Mouse (Mus musculus): ENCODE measurements around the gene Krt79. TPM values are rescaled to one million over a fixed set of nuclear protein-coding genes. Genes with fewer than 3 reads are reported as not detected.

Krt79 gene
- polyA plus RNA-seq, 1 experiment from 2014 or later = 0.15 TPM

DNA sequence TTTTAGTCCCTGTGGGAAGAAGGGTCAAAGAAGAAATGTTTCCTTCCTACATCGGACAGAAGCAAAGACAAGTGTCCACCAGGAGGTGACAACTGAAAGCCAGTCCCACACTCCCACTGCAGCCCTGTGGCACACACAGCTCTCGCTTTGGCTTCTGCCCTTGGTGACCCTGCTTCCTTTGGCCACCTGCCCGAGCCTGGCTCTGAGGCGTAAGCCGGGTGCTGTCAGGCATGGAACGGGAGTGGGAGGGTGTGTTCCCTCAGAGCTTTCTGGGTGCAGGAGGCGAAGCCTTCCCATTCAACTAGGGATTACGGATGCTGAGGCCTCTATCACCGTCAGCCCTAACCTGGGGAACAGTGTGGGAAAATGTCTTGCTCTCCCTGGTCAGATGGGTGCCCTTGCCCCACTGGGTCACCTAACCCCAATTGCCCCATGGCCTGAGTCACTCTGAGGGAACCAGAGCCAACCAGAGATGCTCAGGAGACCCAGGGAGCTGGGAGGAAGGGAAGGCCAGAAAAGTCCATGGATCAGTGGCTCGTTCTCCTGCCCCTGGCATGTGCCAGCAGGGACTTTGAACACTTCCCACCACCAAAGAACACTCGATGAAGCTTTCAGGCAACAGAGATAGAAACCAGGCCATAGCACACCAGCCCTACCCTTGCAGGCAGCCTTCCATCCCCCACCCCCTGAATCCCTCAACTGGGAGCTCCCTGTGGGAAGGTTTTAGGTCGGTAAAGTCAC is 12.6 kb downstream of the Krt79 start:
- no peak for ATAC-seq
- peaks cover 24% of the 10 kb centered on the region for H3K27me3 ChIP-seq
- H3K4me1 ChIP-seq (replicated peaks) = peaks cover 16% of the 10 kb centered on the region
- H3K27ac ChIP-seq = no peak overlapping the region
- WGBS = 62% methylated on average over 12 of the region's 12 CpGs
- no peaks in the 10 kb centered on the region for H3K36me3 ChIP-seq
- H3K4me3 ChIP-seq (replicated peaks) = no peak overlapping the region
- H3K4me2 ChIP-seq (replicated peaks) = no peak overlapping the region
- no peaks in the 10 kb centered on the region for H3K9me3 ChIP-seq
- H3K9ac ChIP-seq (replicated peaks) = no peak overlapping the region

DNA sequence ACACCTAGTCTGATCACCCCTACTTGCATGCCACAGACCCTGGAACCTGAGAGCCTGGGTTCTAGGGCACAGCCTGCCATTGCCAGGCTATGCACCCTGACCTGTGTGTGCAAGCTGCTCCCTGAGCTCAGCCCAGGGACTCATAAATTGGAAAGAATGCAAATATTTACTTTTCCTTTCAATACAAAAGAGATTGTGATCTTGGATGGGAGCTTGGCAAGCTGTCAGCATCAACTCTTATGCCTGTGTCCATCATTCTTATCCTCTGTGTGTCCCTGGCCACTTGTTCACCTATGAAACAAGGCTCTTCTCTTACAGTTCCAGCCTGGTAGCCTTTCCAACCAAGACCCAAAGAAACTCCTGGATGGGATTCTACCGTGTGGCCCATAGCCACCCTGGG is 15.1 kb downstream of the Krt79 start:
- no peak overlapping the region for H3K4me2 ChIP-seq (replicated peaks)
- H3K9me3 ChIP-seq = no peaks in the 10 kb centered on the region
- no peak for ATAC-seq
- H3K27ac ChIP-seq = no peak overlapping the region
- H3K27me3 ChIP-seq = peaks cover 10% of the 10 kb centered on the region; the same call in 1 of the 2 replicates
- H3K4me3 ChIP-seq (replicated peaks) = no peak overlapping the region
- H3K9ac ChIP-seq (replicated peaks) = no peak overlapping the region
- no peaks in the 10 kb centered on the region for H3K36me3 ChIP-seq
- peaks cover 10% of the 10 kb centered on the region for H3K4me1 ChIP-seq (replicated peaks)
- 86% methylated on average over 1 of the region's 1 CpGs for WGBS

DNA sequence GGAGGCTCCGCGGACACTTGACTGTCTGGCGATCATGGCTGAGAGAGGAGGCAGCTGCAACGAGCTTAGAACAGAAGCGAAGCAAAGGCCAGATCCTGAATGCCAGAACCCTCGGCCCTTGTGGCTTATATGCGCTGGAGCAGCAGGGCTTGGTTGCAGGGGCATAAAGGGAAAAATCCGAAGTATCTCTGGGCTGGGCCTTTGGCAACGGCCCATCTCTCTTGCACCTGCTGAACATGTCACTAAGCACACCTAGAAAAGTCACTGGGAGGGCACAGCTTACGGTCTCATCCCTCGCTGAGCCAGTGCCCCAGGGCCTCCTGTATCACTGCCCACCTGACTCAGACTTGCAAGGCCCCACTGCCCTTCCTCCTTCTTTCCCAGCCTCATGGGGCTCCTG is 15.5 kb downstream of the Krt79 start, which contains the start of gene Krt4:
Krt4 (minus strand) TSS at position 101 of the 400 bp plus-strand sequence.
- Histone ChIP-seq H3K4me2 (replicated peaks) (no peak within 1 kb of the TSS), H3K4me1 (replicated peaks) (peaks cover 6% of the 10 kb centered on the region), H3K4me3 (replicated peaks) (no peak within 1 kb of the TSS), H3K27ac (no peak within 1 kb of the TSS), H3K9ac (replicated peaks) (no peak within 1 kb of the TSS; the same call in 1 of the 2 replicates), H3K36me3 (no peaks in the 10 kb centered on the region), H3K27me3 (peaks cover 6% of the 10 kb centered on the region; the same call in 1 of the 2 replicates), H3K9me3 (no peaks in the 10 kb centered on the region)
- no peak for ATAC-seq
- WGBS = 81% methylated on average over 11 of the region's 11 CpGs

DNA sequence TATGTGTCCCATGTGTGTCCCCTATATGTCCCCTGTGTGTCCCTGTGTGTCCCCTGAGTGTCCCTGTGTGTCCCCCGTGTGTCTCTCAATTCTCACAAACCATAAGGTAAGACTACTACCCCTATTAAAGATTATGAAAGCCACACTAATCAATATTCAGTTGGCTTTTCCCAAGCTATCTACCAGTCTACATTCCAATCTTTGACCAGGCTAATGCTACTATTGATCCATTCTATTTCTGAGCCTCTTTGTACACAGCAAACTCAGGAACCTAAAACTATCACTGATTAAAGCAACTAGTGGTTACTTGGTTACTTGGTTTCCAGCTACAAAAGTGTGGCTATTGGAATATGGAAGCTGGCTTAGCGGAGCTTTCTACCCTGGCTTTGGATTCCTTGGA is 17.8 kb downstream of the Krt79 start:
- Histone ChIP-seq H3K36me3 (no peaks in the 10 kb centered on the region), H3K9me3 (no peaks in the 10 kb centered on the region), H3K4me3 (replicated peaks) (no peak overlapping the region), H3K4me2 (replicated peaks) (no peak overlapping the region), H3K27ac (no peak overlapping the region), H3K4me1 (replicated peaks) (no peaks in the 10 kb centered on the region), H3K9ac (replicated peaks) (no peak overlapping the region), H3K27me3 (no peaks in the 10 kb centered on the region)
- WGBS = 94% methylated on average over 2 of the region's 2 CpGs
- no peak for ATAC-seq

DNA sequence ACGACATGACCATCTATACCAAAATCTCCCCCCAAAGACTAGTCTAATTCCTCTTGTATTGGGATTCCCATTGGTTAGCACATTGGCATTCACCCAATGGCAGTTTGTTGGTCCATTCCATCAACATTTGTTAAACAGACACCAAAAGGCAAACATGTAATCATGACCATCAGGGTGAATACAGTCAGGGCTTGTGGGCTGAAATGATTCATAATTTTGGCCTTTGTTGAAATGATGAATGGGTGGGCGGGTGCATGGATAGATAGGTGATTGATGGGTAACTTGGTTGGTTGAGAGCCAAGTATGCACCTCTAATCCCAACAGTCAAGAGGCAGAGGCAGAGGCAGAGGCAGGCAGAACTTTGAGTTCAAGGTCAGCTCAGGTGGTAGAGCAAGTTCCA is 24.1 kb downstream of the Krt79 start:
- no peak overlapping the region for H3K4me3 ChIP-seq (replicated peaks)
- H3K27me3 ChIP-seq = no peaks in the 10 kb centered on the region
- no peak overlapping the region for H3K27ac ChIP-seq
- no peaks in the 10 kb centered on the region for H3K36me3 ChIP-seq
- H3K9ac ChIP-seq (replicated peaks) = no peak overlapping the region
- no peaks in the 10 kb centered on the region for H3K9me3 ChIP-seq
- 76% methylated on average over 2 of the region's 2 CpGs for WGBS
- no peak for ATAC-seq
- H3K4me1 ChIP-seq (replicated peaks) = no peaks in the 10 kb centered on the region
- no peak overlapping the region for H3K4me2 ChIP-seq (replicated peaks)

DNA sequence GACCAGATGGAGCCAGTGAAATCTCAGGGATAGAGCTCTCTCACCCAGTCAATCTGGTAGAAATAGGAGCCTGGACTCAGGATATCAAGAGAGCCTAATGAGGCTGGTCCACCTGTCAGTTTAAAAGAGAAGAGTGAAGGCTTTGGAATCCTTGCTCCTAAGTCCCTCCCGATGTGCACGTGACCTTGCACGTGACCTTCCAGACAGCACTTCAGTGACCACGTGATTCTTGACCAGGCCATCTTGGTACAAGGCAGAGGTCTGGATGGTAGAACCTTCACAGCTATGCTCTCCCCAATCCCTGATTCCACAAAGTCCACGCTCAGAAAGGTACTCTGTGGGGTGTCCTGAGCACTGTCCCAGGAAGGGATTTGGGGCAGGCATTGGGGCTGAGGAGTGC is 35.3 kb downstream of the Krt79 start:
- H3K36me3 ChIP-seq = no peaks in the 10 kb centered on the region
- no peak overlapping the region for H3K4me2 ChIP-seq (replicated peaks)
- H3K9me3 ChIP-seq = no peaks in the 10 kb centered on the region
- H3K9ac ChIP-seq (replicated peaks) = no peak overlapping the region
- H3K27ac ChIP-seq = no peak overlapping the region
- no peak overlapping the region for H3K4me3 ChIP-seq (replicated peaks)
- 77% methylated on average over 5 of the region's 5 CpGs for WGBS
- ATAC-seq = no peak
- no peaks in the 10 kb centered on the region for H3K27me3 ChIP-seq
- H3K4me1 ChIP-seq (replicated peaks) = 0 out of 2 replicates have a peak, but pooled peaks cover 4% of the 10 kb centered on the region

DNA sequence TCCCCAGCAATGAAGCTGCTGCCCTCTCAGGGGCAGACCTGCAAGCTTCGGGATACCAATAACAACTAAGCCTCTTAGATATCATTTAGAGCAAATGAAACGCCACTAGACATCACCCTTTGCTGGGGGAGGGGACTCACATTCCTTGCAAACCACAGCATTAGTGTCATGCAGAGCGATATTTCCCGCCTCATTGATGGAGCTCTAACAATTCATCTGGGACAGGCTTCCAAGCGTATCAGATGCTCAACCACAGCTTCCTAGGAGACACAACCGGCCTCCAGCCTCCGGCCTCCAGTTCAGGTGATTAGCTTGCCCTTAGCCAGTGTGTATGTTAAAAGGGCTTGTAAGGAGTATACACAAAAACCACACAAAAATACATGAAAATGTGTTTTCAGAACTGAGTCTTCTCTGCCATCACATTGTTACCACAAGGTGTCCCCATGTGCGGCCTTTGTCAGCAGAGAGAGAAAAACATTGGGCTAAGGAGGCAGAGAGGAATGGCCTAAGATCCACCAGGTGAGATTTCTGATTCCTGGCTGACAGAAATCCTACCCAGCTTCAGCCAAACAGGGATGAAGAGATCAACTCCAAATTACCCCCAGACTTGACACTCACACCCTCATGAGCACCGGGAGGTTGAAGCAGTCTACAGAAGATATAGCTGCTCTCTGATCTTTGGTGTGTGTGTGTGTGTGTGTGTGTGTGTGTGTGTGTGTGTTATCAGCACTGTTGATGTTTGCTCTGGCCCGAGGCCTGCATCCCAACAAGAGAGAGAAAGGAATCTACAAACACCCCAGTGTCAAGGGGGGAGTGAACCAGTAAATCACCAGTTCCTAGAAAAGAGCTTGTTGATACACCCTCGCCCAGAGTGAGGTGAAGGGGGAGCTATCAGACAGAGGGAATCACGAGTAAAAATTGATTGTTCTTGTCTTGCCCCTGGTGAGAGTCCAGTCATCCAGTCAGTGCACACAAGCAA is 37.7 kb downstream of the Krt79 start:
- Histone ChIP-seq H3K27ac (no peak overlapping the region), H3K4me3 (replicated peaks) (no peak overlapping the region), H3K36me3 (no peaks in the 10 kb centered on the region), H3K27me3 (no peaks in the 10 kb centered on the region), H3K4me1 (replicated peaks) (0 out of 2 replicates have a peak, but pooled peaks cover 4% of the 10 kb centered on the region), H3K4me2 (replicated peaks) (no peak overlapping the region), H3K9ac (replicated peaks) (no peak overlapping the region), H3K9me3 (no peaks in the 10 kb centered on the region)
- no peak for ATAC-seq
- 54% methylated on average over 12 of the region's 12 CpGs for WGBS

DNA sequence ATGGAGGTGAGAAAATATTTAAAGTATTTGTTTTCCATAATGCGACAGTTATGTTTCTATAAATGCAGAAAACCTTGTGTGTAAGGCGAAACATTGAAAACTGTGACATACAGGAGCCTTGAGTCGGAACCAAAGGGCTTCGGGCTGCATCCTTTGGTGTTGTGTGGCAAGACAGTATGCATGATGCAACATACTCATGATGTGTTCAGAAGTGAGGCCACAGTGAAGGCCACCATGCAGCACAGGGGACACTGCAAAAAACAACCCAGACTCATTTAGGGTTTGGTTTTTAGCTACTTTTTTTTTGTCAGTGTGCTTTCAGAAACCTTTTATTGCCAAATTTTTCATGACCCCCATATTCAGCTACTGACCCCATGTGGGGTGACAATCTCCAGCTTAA is 44.9 kb downstream of the Krt79 start:
- ATAC-seq = no peak
- no peak overlapping the region for H3K4me2 ChIP-seq (replicated peaks)
- H3K9ac ChIP-seq (replicated peaks) = no peak overlapping the region
- H3K4me1 ChIP-seq (replicated peaks) = no peaks in the 10 kb centered on the region
- 90% methylated on average over 4 of the region's 4 CpGs for WGBS
- H3K9me3 ChIP-seq = no peaks in the 10 kb centered on the region
- no peak overlapping the region for H3K4me3 ChIP-seq (replicated peaks)
- no peak overlapping the region for H3K27ac ChIP-seq
- no peaks in the 10 kb centered on the region for H3K27me3 ChIP-seq
- no peaks in the 10 kb centered on the region for H3K36me3 ChIP-seq

DNA sequence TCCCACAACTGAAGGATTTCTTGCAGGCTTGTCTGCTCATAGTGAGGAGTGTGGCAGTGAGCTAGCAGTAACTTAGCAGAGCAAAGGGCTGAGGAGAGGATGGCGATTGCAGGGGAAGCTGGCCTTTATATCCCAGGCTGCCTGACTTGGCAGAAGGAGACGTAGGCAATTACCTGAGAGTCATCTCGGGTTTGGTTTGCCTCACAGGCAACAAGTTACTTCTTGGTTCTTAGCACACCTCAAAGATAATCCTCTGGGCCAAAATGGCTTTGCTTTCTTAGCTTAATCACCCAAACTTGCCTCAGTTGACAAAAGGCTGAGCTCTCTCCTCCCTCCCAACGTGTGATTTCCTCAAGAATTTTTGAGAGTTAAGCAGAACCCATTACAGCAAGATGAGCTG is 47.3 kb downstream of the Krt79 start, which contains the start of gene Krt76:
Krt76 (minus strand) TSS at position 101 of the 400 bp plus-strand sequence.
- H3K4me1 ChIP-seq (replicated peaks) = no peaks in the 10 kb centered on the region
- H3K27ac ChIP-seq = no peak within 1 kb of the TSS
- no peaks in the 10 kb centered on the region for H3K36me3 ChIP-seq
- no peak for ATAC-seq
- H3K9ac ChIP-seq (replicated peaks) = no peak within 1 kb of the TSS
- H3K9me3 ChIP-seq = no peaks in the 10 kb centered on the region
- H3K4me3 ChIP-seq (replicated peaks) = no peak within 1 kb of the TSS
- 70% methylated on average over 4 of the region's 4 CpGs for WGBS
- H3K27me3 ChIP-seq = 0 out of 2 replicates have a peak, but pooled peaks cover 5% of the 10 kb centered on the region
- H3K4me2 ChIP-seq (replicated peaks) = no peak within 1 kb of the TSS

DNA sequence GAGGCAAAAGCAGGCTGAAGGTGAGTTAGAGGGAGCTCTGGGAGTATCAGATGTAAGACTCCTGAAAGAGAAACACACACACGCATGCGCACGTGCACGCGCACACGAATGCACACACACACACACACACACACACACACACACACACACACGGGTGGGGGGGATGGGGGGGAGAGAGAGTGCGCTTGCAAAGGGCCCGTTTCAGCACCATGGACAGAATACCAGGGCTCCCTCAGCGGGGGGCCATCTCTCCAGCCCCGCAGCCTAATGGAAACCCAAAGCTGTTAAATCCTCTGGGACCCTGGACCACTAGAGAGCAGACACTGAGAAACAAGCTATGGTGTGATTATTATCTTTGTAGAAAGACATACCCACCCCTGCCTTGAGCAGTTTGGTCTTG is 60.3 kb downstream of the Krt79 start:
- Histone ChIP-seq H3K27ac (no peak overlapping the region), H3K4me2 (replicated peaks) (no peak overlapping the region), H3K9ac (replicated peaks) (no peak overlapping the region), H3K4me3 (replicated peaks) (no peak overlapping the region), H3K27me3 (0 out of 2 replicates have a peak, but pooled peaks cover 4% of the 10 kb centered on the region), H3K36me3 (no peaks in the 10 kb centered on the region), H3K9me3 (no peaks in the 10 kb centered on the region), H3K4me1 (replicated peaks) (no peaks in the 10 kb centered on the region)
- no peak for ATAC-seq
- WGBS = 25% methylated on average over 11 of the region's 11 CpGs
